Mouse (Mus musculus) intestine, postnatal 0 days (tissue): ENCODE measurements around the gene Best3. TPM values are rescaled to one million over a fixed set of nuclear protein-coding genes. Genes with fewer than 3 reads are reported as not detected.
A peak's percentile ranks its signal among the peaks of the same experiment; 100 is the strongest.

Experiments
- ATAC-seq: fragments of 200-750 bp; cut with Nextera tagmentation; 2 replicates; pipeline ENCODE4 v1.8.0; 2017; ENCODE audit warnings: mild to moderate bottlenecking, moderate TSS enrichment, moderate library complexity
- H3K27ac ChIP-seq: fragments of 300-500 bp; sonication (generic); 2 replicates; pipeline ENCODE4 v1.5.1; 2014; ENCODE audit warnings: mild to moderate bottlenecking, low read depth, low read length, moderate library complexity
- H3K27me3 ChIP-seq: fragments of 300-500 bp; sonication (generic); replicated peaks from 2 replicates; pipeline ENCODE4 v1.6.1; 2014; ENCODE audit warnings: low read length, mixed read lengths; ENCODE audit not compliant: control insufficient read depth, insufficient read depth
- H3K36me3 ChIP-seq: fragments of 300-500 bp; sonication (generic); 2 replicates; pipeline ENCODE4 v1.6.1; 2014; ENCODE audit warnings: mild to moderate bottlenecking, moderate library complexity; ENCODE audit not compliant: control insufficient read depth, insufficient read depth
- H3K4me1 ChIP-seq: fragments of 300-500 bp; sonication (generic); replicated peaks from 2 replicates; pipeline ENCODE4 v1.6.1; 2014; ENCODE audit warnings: antibody characterized with exemption, low read length, mixed read lengths; ENCODE audit not compliant: control insufficient read depth, insufficient read depth
- H3K4me2 ChIP-seq: fragments of 300-500 bp; sonication (generic); replicated peaks from 2 replicates; pipeline ENCODE4 v1.6.1; 2014; ENCODE audit warnings: low read depth, mild to moderate bottlenecking, moderate library complexity
- H3K4me3 ChIP-seq: fragments of 300-500 bp; sonication (generic); 2 replicates; pipeline ENCODE4 v1.5.1; 2014; ENCODE audit warnings: low read depth, low read length
- H3K9ac ChIP-seq: fragments of 300-500 bp; sonication (generic); 2 replicates; pipeline ENCODE4 v1.6.1; 2014; ENCODE audit warnings: mild to moderate bottlenecking, low read depth, low read length
- H3K9me3 ChIP-seq: fragments of 300-500 bp; sonication (generic); 2 replicates; pipeline ENCODE4 v1.6.1; 2016; ENCODE audit warnings: mixed run types; ENCODE audit not compliant: control insufficient read depth
- CTCF ChIP-seq: sonication (generic); IDR thresholded peaks from 2 replicates; pipeline ENCODE4 v1.5.1; 2016; ENCODE audit warnings: low read depth, mild to moderate bottlenecking, control low read depth, antibody characterized with exemption, moderate library complexity
- WGBS: fragments of 180-500 bp; shearing (Covaris S2); extraction: QIAGEN DNeasy Blood & Tissue Kit; methylation state at CpG from one replicate; pipeline ENCODE4 v1.1.7; 2014; 5-methylcytosine and 5-hydroxymethylcytosine counted together
- polyA plus RNA-seq: library from polyadenylated mRNA; unstranded; fragments of >200 nt; fragmentation: Nextera tagmentation; extraction: Ambion mirVana; gene quantifications from 2 replicates; pipeline ENCODE4 v1.2.1, GENCODE M21; 2015

Best3 gene
- polyA plus RNA-seq, 1 experiment from 2014 or later, result not detected

DNA sequence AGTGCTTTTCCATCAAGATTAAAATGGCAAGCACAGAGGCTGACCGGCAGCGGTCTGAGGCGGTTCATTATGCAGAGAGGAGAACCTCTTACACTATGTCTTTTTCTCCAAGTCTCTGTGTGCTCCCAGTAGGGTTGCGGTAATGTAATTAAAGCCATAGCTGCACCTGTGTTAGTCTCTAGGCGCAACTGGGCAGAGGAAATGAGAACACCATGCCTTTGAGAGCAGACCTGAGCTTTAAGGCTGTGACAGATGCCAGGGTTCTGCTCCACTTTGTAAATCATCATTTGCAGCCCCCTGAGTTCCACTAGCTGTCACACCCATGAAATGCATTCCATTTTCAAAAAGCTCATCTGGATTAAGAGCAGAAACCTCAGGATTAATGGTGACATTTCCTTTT lies 18.6 kb downstream of the Best3 start:
- WGBS, result 86% methylated on average over 5 of the region's 5 CpGs
- no peak overlapping the region for H3K9ac ChIP-seq
- no peaks in the 10 kb centered on the region for H3K9me3 ChIP-seq
- no peak overlapping the region for H3K4me2 ChIP-seq
- H3K4me3 ChIP-seq, result no peak overlapping the region
- no peak for ATAC-seq
- H3K27ac ChIP-seq, result no peak overlapping the region
- no peaks in the 10 kb centered on the region for H3K27me3 ChIP-seq
- no peaks in the 10 kb centered on the region for H3K4me1 ChIP-seq
- no peak for TF ChIP-seq CTCF
- no peaks in the 10 kb centered on the region for H3K36me3 ChIP-seq

DNA sequence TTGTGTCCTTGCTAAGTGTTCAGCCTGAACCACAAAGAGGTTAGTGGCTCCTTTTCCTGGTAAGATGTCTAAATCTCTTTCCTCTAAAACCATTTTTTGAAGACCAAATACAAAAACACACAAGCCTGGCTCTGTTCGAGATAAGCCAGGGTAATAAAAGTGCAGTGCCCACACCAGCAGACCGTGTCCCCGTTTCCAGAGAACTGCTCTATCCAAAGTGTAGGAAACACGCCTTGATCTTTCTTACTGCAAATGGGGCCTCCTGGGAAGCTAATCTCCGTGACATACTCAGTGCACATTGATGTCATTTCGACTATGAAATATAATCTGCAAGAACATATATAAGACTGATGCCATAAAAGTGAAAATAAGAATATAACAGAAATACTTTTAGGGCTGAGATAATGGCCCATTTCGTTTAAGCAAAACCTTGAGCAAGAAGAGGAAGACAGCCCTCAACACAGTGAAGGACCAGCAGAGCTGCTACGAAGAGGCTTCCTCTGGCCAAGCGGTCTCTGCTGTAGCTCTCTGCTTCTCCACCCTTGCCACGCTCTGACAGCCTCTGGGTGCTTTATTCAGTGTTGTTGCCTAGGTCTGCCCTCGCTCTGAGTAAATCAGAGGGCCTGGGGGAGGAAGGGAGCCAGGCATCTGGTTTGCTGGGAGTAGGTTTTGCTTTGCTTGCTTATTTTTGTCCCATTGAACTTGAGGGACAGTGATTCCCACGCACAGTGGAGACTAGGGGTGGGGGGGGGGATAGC lies 19.8 kb downstream of the Best3 start:
- no peak for TF ChIP-seq CTCF

DNA sequence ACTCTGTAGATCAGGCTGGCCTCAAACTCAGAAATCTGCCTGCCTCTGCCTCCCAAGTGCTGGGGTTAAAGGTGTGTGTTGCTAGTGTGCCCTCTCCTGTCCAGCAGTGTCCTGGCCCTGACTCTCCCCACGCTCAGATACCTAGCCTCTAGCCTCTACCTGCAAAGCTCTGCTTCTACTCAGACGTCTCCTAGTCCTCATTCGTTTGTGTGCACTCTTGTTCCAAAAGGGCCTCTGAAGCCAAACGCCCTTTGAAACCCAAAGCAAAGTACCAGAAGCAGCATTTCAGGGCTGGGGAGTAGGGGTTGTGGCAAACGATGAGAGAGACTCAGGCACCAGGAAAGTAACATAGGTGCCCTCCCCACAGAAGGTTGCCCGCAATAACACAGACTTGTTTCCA lies 23.6 kb downstream of the Best3 start:
- no peak overlapping the region for H3K27ac ChIP-seq
- TF ChIP-seq CTCF, result no peak
- no peaks in the 10 kb centered on the region for H3K27me3 ChIP-seq
- no peak overlapping the region for H3K4me3 ChIP-seq
- no peaks in the 10 kb centered on the region for H3K36me3 ChIP-seq
- H3K9ac ChIP-seq, result no peak overlapping the region
- 0 out of 2 replicates have a peak, but pooled peaks cover 6% of the 10 kb centered on the region for H3K4me1 ChIP-seq
- no peak overlapping the region for H3K4me2 ChIP-seq
- ATAC-seq, result no peak
- no peaks in the 10 kb centered on the region for H3K9me3 ChIP-seq
- WGBS, result 71% methylated on average over 6 of the region's 6 CpGs

More for the DNA sequence above, 19.8 kb downstream of the Best3 start:
- WGBS, result 39% methylated on average over 12 of the region's 12 CpGs
- Histone ChIP-seq H3K4me3 (no peak overlapping the region), H3K9ac (no peak overlapping the region), H3K27ac (no peak overlapping the region), H3K4me2 (0 out of 2 replicates have a peak overlapping the region, but pooled peaks have one; percentile 0), H3K9me3 (no peaks in the 10 kb centered on the region), H3K36me3 (no peaks in the 10 kb centered on the region), H3K4me1 (no peaks in the 10 kb centered on the region), H3K27me3 (no peaks in the 10 kb centered on the region)
- no peak for ATAC-seq

DNA sequence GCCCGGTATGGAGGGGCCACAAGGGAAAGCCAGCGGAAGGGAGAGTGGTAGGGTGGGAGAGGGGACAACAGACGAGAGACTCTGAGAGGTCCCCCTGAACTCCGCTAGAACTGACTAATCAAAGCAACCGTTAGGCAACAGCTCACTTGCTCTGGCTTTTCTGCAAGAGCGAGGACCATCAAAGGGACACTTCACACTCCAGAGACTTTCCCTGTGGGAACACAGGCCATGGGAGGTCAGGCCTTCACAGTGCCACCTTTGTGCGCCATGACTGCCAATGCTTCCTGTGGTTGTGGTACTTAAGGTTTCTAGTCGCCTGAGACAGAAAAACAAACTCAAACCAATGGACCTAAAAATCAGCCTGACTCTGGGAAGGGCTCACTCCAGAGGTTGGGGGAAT lies 24.9 kb downstream of the Best3 start:
- no peak overlapping the region for H3K4me2 ChIP-seq
- ATAC-seq, result no peak
- no peak overlapping the region for H3K27ac ChIP-seq
- H3K27me3 ChIP-seq, result no peaks in the 10 kb centered on the region
- H3K4me1 ChIP-seq, result 0 out of 2 replicates have a peak, but pooled peaks cover 6% of the 10 kb centered on the region
- no peak overlapping the region for H3K9ac ChIP-seq
- no peaks in the 10 kb centered on the region for H3K9me3 ChIP-seq
- no peaks in the 10 kb centered on the region for H3K36me3 ChIP-seq
- 79% methylated on average over 8 of the region's 8 CpGs for WGBS
- no peak overlapping the region for H3K4me3 ChIP-seq
- no peak for TF ChIP-seq CTCF

DNA sequence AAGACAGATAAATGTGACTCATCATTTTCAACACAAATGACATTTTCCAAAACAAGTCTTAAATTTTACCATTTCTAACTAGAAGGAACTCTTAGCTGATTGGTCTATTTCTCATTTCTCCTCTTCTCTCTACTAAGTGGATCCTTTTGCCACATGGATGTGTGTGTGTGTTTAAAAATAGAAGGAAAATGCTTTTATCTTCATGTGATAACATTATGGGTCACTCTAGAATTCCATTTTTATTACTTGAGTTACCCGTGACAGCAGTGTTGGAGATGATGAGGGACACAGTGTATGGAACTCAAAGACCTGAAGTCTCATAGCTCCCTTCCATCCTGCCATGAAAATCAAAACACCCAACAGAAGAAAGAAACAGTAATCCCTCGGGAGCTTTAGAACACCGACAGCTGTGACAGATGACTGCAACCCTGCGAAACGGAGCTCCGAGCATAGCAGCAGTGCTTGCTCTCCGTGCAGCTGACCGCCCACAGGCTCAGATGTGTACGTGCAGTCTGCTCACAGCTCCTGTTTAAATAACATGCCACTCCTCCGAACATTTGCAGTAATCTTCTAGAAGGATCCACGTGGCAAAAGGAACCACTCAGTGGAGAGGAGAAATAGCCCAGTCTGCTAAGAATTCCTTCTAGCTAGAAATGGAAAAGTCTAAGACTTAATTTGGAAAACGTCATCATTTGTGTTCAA lies 27.7 kb downstream of the Best3 start:
- H3K4me2 ChIP-seq, result peak overlapping the region; percentile 51
- H3K27me3 ChIP-seq, result no peaks in the 10 kb centered on the region
- no peaks in the 10 kb centered on the region for H3K36me3 ChIP-seq
- H3K4me3 ChIP-seq, result no peak overlapping the region
- H3K27ac ChIP-seq, result no peak overlapping the region
- TF ChIP-seq CTCF, result peak; percentile 36; the same call in 1 of the 2 replicates
- peak; percentile 74 for ATAC-seq
- H3K4me1 ChIP-seq, result 0 out of 2 replicates have a peak, but pooled peaks cover 6% of the 10 kb centered on the region
- H3K9me3 ChIP-seq, result no peaks in the 10 kb centered on the region
- H3K9ac ChIP-seq, result no peak overlapping the region
- 9% methylated on average over 12 of the region's 12 CpGs for WGBS

DNA sequence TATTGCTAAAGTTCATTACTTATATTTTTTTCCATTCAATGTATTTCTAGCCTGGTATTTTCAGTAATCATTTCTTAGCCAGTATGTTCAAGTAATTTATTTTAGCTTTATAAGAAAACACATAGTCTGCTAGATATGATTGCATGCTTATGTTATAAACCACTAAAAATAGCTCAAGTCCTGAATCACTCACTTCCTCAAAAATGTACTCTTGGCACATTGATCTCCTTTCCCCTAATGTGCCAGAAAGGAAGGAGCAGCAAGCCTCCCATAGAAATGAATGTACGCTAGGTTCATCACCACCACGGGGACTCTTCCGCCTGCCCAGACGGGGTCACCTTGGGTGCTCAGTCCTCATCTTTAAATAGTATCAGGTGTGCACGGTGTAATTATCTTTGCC lies 28.5 kb downstream of the Best3 start:
- Histone ChIP-seq H3K9me3 (no peaks in the 10 kb centered on the region), H3K36me3 (no peaks in the 10 kb centered on the region), H3K27me3 (no peaks in the 10 kb centered on the region), H3K9ac (no peak overlapping the region), H3K27ac (no peak overlapping the region), H3K4me2 (no peak overlapping the region), H3K4me3 (no peak overlapping the region), H3K4me1 (0 out of 2 replicates have a peak, but pooled peaks cover 6% of the 10 kb centered on the region)
- TF ChIP-seq CTCF, result no peak
- 71% methylated on average over 5 of the region's 5 CpGs for WGBS
- no peak for ATAC-seq
